Mouse (Mus musculus): ENCODE data around the gene St6galnac3. TPM values are rescaled to one million over a fixed set of nuclear protein-coding genes. Genes with fewer than 3 reads are reported as not detected.
A peak's percentile ranks its signal among the peaks of the same experiment; 100 is the strongest.

The St6galnac3 gene
- polyA plus RNA-seq, 1 experiment from 2014 or later = 27.2 TPM

DNA sequence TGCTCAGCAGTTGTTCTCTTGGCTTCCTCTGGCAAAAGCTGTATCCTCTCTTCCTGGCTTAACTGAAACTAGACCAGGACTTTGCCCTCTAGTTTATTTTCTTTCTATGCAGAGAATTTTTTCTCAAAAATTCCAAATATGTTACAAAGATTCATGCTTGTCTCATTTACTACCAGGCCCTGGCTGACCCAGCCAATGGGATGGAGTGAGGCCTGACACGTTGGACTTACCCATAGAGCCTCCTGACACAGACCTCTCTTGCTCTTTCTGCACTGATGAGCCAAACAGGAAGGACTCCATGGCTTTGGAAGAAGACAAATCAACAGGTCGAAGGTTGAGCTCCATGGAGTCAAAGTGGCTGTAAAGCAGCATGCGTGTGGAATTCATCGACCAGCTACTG, 526.5 kb downstream of the St6galnac3 start:
- Histone ChIP-seq H3K4me1 (replicated peaks) (peaks cover 8% of the 10 kb centered on the region; the same call in 1 of the 2 replicates), H3K36me3 (no peaks in the 10 kb centered on the region), H3K27ac (replicated peaks) (no peak overlapping the region), H3K9me3 (no peaks in the 10 kb centered on the region), H3K27me3 (no peaks in the 10 kb centered on the region), H3K4me3 (no peak overlapping the region), H3K9ac (no peak overlapping the region), H3K4me2 (no peak overlapping the region)
- WGBS = 77% methylated on average over 4 of the region's 4 CpGs
- no peak for ATAC-seq (ENCODE audit: low read depth)

GRCm38 (mm10) chr3:153193025-153193424, 531.9 kb downstream of the St6galnac3 start:
- Histone ChIP-seq H3K4me2 (no peak overlapping the region), H3K27ac (replicated peaks) (no peak overlapping the region), H3K4me1 (replicated peaks) (no peaks in the 10 kb centered on the region), H3K36me3 (no peaks in the 10 kb centered on the region), H3K27me3 (no peaks in the 10 kb centered on the region), H3K4me3 (no peak overlapping the region), H3K9ac (no peak overlapping the region), H3K9me3 (no peaks in the 10 kb centered on the region)
- WGBS = 49% methylated on average over 7 of the region's 7 CpGs
- ATAC-seq (ENCODE audit: low read depth) = no peak

DNA sequence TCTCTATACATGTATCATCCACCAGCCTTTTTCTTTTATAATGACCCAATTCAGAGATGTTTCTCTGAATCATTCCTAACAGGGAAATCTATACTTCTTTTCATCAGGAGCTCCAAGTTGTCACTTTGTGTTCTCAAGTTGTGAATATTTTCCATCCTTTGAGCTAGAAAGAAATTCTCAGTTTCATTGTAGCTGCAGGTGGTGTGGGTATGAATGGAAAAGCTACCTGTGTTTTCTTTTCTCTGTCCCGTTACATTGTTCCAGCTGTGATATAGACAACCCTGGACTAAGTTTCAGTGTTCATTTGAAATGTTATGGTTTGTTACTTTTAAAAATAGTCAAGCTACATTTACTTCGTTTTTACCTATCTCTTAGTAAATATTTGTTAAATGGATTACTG, 534.2 kb downstream of the St6galnac3 start:
- Histone ChIP-seq H3K4me2 (no peak overlapping the region), H3K4me3 (no peak overlapping the region), H3K9ac (no peak overlapping the region), H3K27me3 (no peaks in the 10 kb centered on the region), H3K27ac (replicated peaks) (no peak overlapping the region), H3K4me1 (replicated peaks) (no peaks in the 10 kb centered on the region), H3K9me3 (no peaks in the 10 kb centered on the region), H3K36me3 (no peaks in the 10 kb centered on the region)
- 87% methylated on average over 2 of the region's 2 CpGs for WGBS
- no peak for ATAC-seq (ENCODE audit: low read depth)

DNA sequence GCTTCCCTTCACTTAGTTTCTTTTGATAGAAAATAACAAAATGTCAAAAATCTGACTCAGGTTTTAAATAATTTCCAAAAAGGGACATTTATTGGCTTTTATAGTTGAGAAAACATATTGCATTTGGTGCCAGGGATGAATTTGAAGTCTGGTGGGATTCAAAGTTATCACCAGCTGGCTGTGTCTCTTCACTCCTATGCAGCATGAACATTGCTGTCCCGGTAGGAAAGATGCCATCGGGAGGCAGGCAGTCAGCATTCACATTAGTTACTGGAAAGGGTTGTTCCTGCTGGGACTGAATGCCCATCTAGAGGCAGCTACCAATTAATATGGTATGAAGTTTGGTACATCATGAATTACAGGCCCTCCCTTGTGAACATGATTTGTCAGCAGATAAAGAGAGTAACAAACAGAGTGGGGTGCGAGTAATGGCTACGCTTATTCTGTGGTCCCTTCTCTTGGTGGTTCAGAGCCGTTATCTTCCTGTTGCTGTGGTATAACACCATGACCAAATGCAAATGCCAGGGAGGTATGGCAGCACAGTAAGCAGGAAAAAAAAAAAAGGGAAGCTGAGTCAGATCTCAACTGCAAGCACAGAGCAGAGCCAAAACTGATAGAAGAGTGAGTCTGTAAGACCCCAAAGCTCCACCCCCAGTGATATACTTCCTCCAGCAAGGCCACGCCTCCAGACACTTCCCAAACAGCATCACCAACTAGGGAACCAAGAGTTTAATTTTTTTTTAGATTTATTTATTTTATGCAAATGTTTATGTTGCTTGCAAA, 535.1 kb downstream of the St6galnac3 start:
- ATAC-seq (ENCODE audit: low read depth) = no peak
- Histone ChIP-seq H3K4me3 (no peak overlapping the region), H3K4me1 (replicated peaks) (no peaks in the 10 kb centered on the region), H3K27ac (replicated peaks) (no peak overlapping the region), H3K36me3 (no peaks in the 10 kb centered on the region), H3K27me3 (no peaks in the 10 kb centered on the region), H3K4me2 (no peak overlapping the region), H3K9me3 (no peaks in the 10 kb centered on the region), H3K9ac (no peak overlapping the region)
- 74% methylated on average over 6 of the region's 6 CpGs for WGBS

DNA sequence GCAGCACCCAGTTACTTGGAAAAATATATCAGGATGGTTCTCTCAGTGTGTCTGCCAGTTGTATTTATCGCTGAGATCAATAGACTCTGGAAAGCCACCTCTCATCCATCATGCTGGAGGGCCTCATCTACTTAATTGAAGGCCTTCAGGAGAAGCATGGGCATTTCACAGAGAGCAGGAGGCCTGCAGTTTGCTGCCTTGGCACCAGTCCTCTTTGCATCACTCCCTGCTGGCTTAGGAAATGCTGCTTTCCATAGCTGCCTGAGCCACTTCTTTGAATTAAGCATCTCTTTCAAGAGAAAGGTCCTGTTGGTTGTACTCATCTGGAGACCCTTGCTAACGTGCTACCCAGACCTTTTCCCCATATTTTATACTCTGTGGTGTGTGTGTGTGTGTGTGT, 536.8 kb downstream of the St6galnac3 start:
- H3K27ac ChIP-seq (replicated peaks) = no peak overlapping the region
- H3K9ac ChIP-seq = no peak overlapping the region
- no peaks in the 10 kb centered on the region for H3K4me1 ChIP-seq (replicated peaks)
- no peak for ATAC-seq (ENCODE audit: low read depth)
- WGBS = 69% methylated on average over 2 of the region's 2 CpGs
- no peak overlapping the region for H3K4me2 ChIP-seq
- H3K4me3 ChIP-seq = no peak overlapping the region
- no peaks in the 10 kb centered on the region for H3K9me3 ChIP-seq
- no peaks in the 10 kb centered on the region for H3K36me3 ChIP-seq
- no peaks in the 10 kb centered on the region for H3K27me3 ChIP-seq

GRCm38 (mm10) chr3:153185117-153185516, 539.9 kb downstream of the St6galnac3 start:
- Histone ChIP-seq H3K9ac (no peak overlapping the region), H3K4me3 (no peak overlapping the region), H3K4me2 (no peak overlapping the region), H3K36me3 (no peaks in the 10 kb centered on the region), H3K9me3 (no peaks in the 10 kb centered on the region), H3K4me1 (replicated peaks) (no peaks in the 10 kb centered on the region), H3K27ac (replicated peaks) (no peak overlapping the region), H3K27me3 (no peaks in the 10 kb centered on the region)
- ATAC-seq (ENCODE audit: low read depth) = no peak
- WGBS = 80% methylated on average over 3 of the region's 3 CpGs

DNA sequence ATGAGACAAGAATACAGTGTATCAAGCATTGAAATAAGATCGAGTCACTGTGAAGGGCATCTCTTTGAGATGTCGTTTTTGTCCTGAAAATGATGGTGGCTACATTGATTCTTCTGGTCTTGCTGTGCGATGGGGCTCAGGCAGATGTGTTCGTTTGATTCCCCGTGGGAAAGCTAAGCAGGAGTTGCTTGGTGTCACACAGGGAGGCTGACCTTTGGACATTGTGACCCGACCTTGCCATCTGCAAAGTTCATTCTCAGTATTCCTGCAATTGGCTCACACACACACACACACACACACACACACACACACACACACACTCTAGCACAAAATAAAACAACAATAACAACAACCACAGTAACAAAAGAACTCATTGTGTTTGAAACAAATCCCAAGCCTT, 543.7 kb downstream of the St6galnac3 start:
- Histone ChIP-seq H3K4me2 (no peak overlapping the region), H3K9ac (no peak overlapping the region), H3K4me1 (replicated peaks) (peaks cover 7% of the 10 kb centered on the region; the same call in 1 of the 2 replicates), H3K27me3 (no peaks in the 10 kb centered on the region), H3K36me3 (no peaks in the 10 kb centered on the region), H3K27ac (replicated peaks) (no peak overlapping the region), H3K4me3 (no peak overlapping the region), H3K9me3 (no peaks in the 10 kb centered on the region)
- WGBS = 24% methylated on average over 6 of the region's 6 CpGs
- ATAC-seq (ENCODE audit: low read depth) = no peak

DNA sequence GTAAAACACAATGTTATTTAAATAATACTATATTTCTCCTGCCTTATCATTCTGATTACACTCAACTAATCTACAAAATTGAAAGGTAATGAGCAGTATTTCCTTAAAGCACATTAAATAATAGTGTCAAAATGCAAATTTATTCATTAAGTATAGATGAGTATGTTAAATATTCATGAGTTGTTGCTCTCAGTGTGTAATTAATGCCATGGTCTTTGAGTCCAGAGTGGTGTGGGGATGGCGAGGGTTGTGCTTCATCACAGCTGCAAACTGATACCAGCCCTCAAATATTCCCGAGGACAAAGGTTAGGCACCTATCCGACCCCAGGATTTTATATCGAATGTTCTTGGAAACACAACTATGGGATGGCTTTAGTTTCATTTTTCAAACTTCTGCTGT, 548.2 kb downstream of the St6galnac3 start:
- H3K9ac ChIP-seq = no peak overlapping the region
- no peaks in the 10 kb centered on the region for H3K36me3 ChIP-seq
- no peak overlapping the region for H3K4me3 ChIP-seq
- no peaks in the 10 kb centered on the region for H3K27me3 ChIP-seq
- 54% methylated on average over 4 of the region's 4 CpGs for WGBS
- H3K27ac ChIP-seq (replicated peaks) = peak overlapping the region; percentile 47; the same call in 1 of the 2 replicates
- no peak overlapping the region for H3K4me2 ChIP-seq
- ATAC-seq (ENCODE audit: low read depth) = peak; percentile 53; the same call in 1 of the 2 replicates
- no peaks in the 10 kb centered on the region for H3K9me3 ChIP-seq
- peaks cover 10% of the 10 kb centered on the region; the same call in 1 of the 2 replicates for H3K4me1 ChIP-seq (replicated peaks)

DNA sequence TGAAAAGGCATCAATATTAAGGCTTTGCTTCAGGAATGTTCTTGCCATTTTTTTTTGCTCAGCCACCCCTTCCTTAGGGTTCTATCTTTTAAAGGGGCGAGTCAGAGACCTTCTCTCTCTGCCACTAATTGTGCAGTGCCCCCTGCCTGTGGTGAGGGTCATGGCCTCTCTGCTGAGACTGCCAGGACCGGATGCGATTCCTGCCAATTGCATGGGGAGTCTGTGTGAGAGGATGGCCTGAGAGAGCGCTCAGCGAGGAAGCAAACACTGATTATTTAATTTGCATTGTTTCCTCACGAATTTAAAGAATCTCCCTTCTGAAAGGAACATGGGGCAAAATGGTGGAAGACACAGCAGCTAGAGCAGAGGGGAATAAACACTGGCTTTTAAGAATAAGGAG, 548.6 kb downstream of the St6galnac3 start:
- H3K4me1 ChIP-seq (replicated peaks) = peaks cover 10% of the 10 kb centered on the region; the same call in 1 of the 2 replicates
- no peaks in the 10 kb centered on the region for H3K27me3 ChIP-seq
- H3K27ac ChIP-seq (replicated peaks) = peak overlapping the region; percentile 47; the same call in 1 of the 2 replicates
- H3K9ac ChIP-seq = no peak overlapping the region
- no peaks in the 10 kb centered on the region for H3K9me3 ChIP-seq
- WGBS = 37% methylated on average over 6 of the region's 6 CpGs
- no peak overlapping the region for H3K4me2 ChIP-seq
- H3K36me3 ChIP-seq = no peaks in the 10 kb centered on the region
- peak; percentile 59 for ATAC-seq (ENCODE audit: low read depth)
- H3K4me3 ChIP-seq = no peak overlapping the region

DNA sequence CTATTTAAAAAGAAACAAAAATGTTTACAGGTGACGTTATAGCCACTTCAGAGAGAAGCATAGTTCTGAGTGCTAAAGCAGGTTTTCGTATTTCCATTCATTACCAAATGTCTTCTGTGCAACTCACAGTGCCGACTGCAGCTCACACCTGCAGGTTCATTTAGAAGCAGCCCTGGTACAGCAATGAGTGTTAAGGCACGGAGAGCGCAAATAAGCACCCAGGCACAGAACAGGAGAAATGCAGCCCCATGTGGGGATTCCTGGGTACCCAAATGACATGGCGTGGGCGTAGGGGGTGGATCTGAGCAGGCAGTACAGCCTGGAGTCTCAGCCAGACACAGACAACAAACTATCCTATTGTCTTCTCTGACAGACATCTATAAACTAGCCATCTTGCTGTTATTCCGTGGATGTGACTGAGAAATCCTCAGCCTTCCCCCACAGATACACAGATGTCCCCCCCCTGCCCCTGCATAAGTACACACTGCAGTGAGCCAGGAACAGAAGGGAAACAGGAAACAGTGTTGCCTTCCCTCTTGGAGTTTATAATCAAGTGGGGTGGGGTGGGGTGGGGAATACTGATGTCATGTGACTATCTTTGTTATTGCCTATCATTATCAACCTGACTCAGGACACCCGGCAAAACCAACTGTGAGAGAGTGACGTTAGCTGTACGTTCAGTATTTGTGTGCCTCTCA, 550.5 kb downstream of the St6galnac3 start:
- 77% methylated on average over 11 of the region's 11 CpGs for WGBS
- Histone ChIP-seq H3K36me3 (no peaks in the 10 kb centered on the region), H3K27ac (replicated peaks) (no peak overlapping the region), H3K4me3 (no peak overlapping the region), H3K27me3 (no peaks in the 10 kb centered on the region), H3K9me3 (no peaks in the 10 kb centered on the region), H3K4me1 (replicated peaks) (peaks cover 10% of the 10 kb centered on the region; the same call in 1 of the 2 replicates), H3K4me2 (no peak overlapping the region), H3K9ac (no peak overlapping the region)
- ATAC-seq (ENCODE audit: low read depth) = no peak

DNA sequence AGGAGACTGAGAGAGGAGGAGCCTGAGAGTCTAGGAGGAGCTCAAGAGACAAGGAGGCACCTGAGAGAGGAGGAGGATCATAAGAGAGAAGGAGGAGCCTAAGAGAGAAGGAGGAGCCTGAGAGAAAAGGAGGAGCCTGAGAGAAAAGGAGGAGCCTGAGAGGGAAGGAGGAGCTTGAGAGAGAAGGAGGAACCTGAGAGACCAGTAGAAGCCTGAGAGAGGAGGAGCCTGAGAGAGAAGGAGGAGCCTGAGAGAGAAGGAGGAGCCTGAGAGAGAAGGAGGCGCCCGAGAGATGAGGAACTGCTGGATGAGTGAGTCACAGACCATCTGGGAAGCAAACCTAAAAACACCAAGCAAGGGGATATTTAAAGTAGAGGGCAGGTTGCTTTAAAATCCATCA, 551.4 kb downstream of the St6galnac3 start:
- H3K9me3 ChIP-seq = no peaks in the 10 kb centered on the region
- ATAC-seq (ENCODE audit: low read depth) = no peak
- 86% methylated on average over 2 of the region's 2 CpGs for WGBS

GRCm38 (mm10) chr3:153170146-153170545, 554.8 kb downstream of the St6galnac3 start:
- ATAC-seq (ENCODE audit: low read depth) = no peak
- 0 out of 2 replicates have a peak overlapping the region, but pooled peaks have one; percentile 46 for H3K27ac ChIP-seq (replicated peaks)
- WGBS = 88% methylated on average over 4 of the region's 4 CpGs

More for the DNA sequence above, 551.4 kb downstream of the St6galnac3 start:
- Histone ChIP-seq H3K36me3 (no peaks in the 10 kb centered on the region), H3K4me2 (no peak overlapping the region), H3K9ac (no peak overlapping the region), H3K27me3 (no peaks in the 10 kb centered on the region), H3K4me1 (replicated peaks) (peaks cover 10% of the 10 kb centered on the region; the same call in 1 of the 2 replicates), H3K27ac (replicated peaks) (no peak overlapping the region), H3K4me3 (no peak overlapping the region)

More at GRCm38 (mm10) chr3:153170146-153170545, 554.8 kb downstream of the St6galnac3 start:
- Histone ChIP-seq H3K4me1 (replicated peaks) (no peaks in the 10 kb centered on the region), H3K36me3 (no peaks in the 10 kb centered on the region), H3K9me3 (no peaks in the 10 kb centered on the region), H3K9ac (no peak overlapping the region), H3K4me2 (no peak overlapping the region), H3K27me3 (no peaks in the 10 kb centered on the region), H3K4me3 (no peak overlapping the region)

All from neural tube, embryonic 13.5 days (tissue).